8 mouse cellular contexts compared by ENCODE assay signal in the genomic region with DNA sequence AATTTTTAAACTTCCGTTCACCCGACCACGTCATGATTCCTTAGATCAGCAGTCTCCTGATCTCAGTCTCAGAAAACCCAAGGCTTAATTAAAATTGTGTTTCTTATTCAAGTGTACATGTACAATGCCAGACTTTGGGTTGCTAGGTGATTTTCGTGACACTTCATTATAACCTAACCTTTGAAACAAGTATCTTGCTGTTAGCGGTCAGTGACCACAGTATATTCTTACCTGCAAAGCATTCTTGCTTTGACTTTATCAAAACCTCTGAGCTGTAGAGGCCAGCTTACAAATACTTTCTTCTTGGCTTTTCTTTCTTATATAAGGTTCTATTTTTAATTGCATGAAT. TPM values are rescaled to one million over a fixed set of nuclear protein-coding genes. Genes with fewer than 3 reads are reported as not detected.
DNase-seq lines count a peak whose midpoint lies in the region; ATAC-seq and TF ChIP-seq lines count a peak whose summit lies in the region.

No protein-coding gene starts in this region.

- 24% methylated on average over 5 of the region's 5 CpGs for WGBS in lung, embryonic 15.5 days
- WGBS in forebrain, embryonic 10.5 days: 37% methylated on average over 5 of the region's 5 CpGs
- WGBS in intestine, postnatal 0 days: 31% methylated on average over 5 of the region's 5 CpGs
- 30% methylated on average over 5 of the region's 5 CpGs for WGBS in neural tube, embryonic 14.5 days

- peak overlapping the region; percentile 75 for H3K4me2 ChIP-seq in lung, embryonic 15.5 days
- H3K4me2 ChIP-seq in intestine, postnatal 0 days (replicated peaks; ENCODE audit: low read depth): peak overlapping the region; percentile 80
- H3K4me2 ChIP-seq in neural tube, embryonic 14.5 days (ENCODE audit: low read depth, low read length): peak overlapping the region; percentile 70

- 0 out of 2 replicates have a peak overlapping the region, but pooled peaks have one; percentile 10 for H3K9ac ChIP-seq in lung, embryonic 15.5 days
- H3K9ac ChIP-seq in intestine, postnatal 0 days (ENCODE audit: low read depth, low read length): no peak overlapping the region
- H3K9ac ChIP-seq in neural tube, embryonic 14.5 days (replicated peaks; ENCODE audit: low read depth, low read length): peak overlapping the region; percentile 97

- DNase-seq in lung, postnatal 14 days: no peak
- no peak for DNase-seq in forebrain, embryonic 10.5 days (ENCODE audit: extremely low spot score, low spot score)
- DNase-seq in testis, postnatal 10 days (ENCODE audit: low spot score): no peak
- no peak for DNase-seq in layer of hippocampus, adult 9-10 months (ENCODE audit: low spot score)
- DNase-seq in frontal cortex, postnatal 10 days (ENCODE audit: low spot score in 2 of 2): no peak

- no peaks in the 10 kb centered on the region for H3K9me3 ChIP-seq in lung, embryonic 15.5 days
- H3K9me3 ChIP-seq in forebrain, embryonic 10.5 days: no peaks in the 10 kb centered on the region
- H3K9me3 ChIP-seq in intestine, postnatal 0 days (ENCODE audit: control insufficient read depth): no peaks in the 10 kb centered on the region
- no peaks in the 10 kb centered on the region for H3K9me3 ChIP-seq in neural tube, embryonic 14.5 days (ENCODE audit: control insufficient read depth, low read length)

- no peaks in the 10 kb centered on the region; the same call in 1 of the 2 replicates for H3K36me3 ChIP-seq in lung, embryonic 15.5 days
- peaks cover 4% of the 10 kb centered on the region for H3K36me3 ChIP-seq in forebrain, embryonic 10.5 days (replicated peaks)
- H3K36me3 ChIP-seq in intestine, postnatal 0 days (ENCODE audit: control insufficient read depth, insufficient read depth): no peaks in the 10 kb centered on the region
- H3K36me3 ChIP-seq in neural tube, embryonic 14.5 days (ENCODE audit: control insufficient read depth, insufficient read depth, low read length): no peaks in the 10 kb centered on the region

- TF ChIP-seq CTCF in intestine, postnatal 0 days (IDR thresholded peaks at IDR 0.05; ENCODE audit: low read depth): no peak

- H3K4me1 ChIP-seq in lung, embryonic 15.5 days: peaks cover 14% of the 10 kb centered on the region
- peaks cover 21% of the 10 kb centered on the region for H3K4me1 ChIP-seq in forebrain, embryonic 10.5 days
- H3K4me1 ChIP-seq in intestine, postnatal 0 days (replicated peaks; ENCODE audit: control insufficient read depth, insufficient read depth, low read length): no peaks in the 10 kb centered on the region
- H3K4me1 ChIP-seq in neural tube, embryonic 14.5 days (ENCODE audit: control insufficient read depth, insufficient read depth, low read length): peaks cover 9% of the 10 kb centered on the region

- peak overlapping the region; percentile 49 for H3K27ac ChIP-seq in lung, embryonic 15.5 days
- H3K27ac ChIP-seq in forebrain, embryonic 10.5 days: peak overlapping the region; percentile 96
- no peak overlapping the region for H3K27ac ChIP-seq in intestine, postnatal 0 days (ENCODE audit: low read depth, low read length)
- H3K27ac ChIP-seq in neural tube, embryonic 14.5 days (ENCODE audit: low read depth, low read length): peak overlapping the region; percentile 93

- ATAC-seq in lung, embryonic 15.5 days (ENCODE audit: borderline replicate concordance, extremely low read depth, low FRiP score, low TSS enrichment): no peak; the same call in 1 of the 2 replicates
- ATAC-seq in intestine, postnatal 0 days: no peak
- ATAC-seq in neural tube, embryonic 14.5 days (ENCODE audit: low read depth): peak; percentile 6; the same call in 1 of the 2 replicates

- peak overlapping the region; percentile 83 for H3K4me3 ChIP-seq in lung, embryonic 15.5 days
- peak overlapping the region; percentile 91 for H3K4me3 ChIP-seq in forebrain, embryonic 10.5 days
- H3K4me3 ChIP-seq in intestine, postnatal 0 days (ENCODE audit: low read depth, low read length): peak overlapping the region; percentile 66
- H3K4me3 ChIP-seq in neural tube, embryonic 14.5 days (ENCODE audit: low read depth, low read length): peak overlapping the region; percentile 85

- H3K27me3 ChIP-seq in lung, embryonic 15.5 days: no peaks in the 10 kb centered on the region
- no peaks in the 10 kb centered on the region for H3K27me3 ChIP-seq in forebrain, embryonic 10.5 days (ENCODE audit: poor library complexity, severe bottlenecking)
- H3K27me3 ChIP-seq in intestine, postnatal 0 days (replicated peaks; ENCODE audit: control insufficient read depth, insufficient read depth, low read length): no peaks in the 10 kb centered on the region
- no peaks in the 10 kb centered on the region for H3K27me3 ChIP-seq in neural tube, embryonic 14.5 days (ENCODE audit: control insufficient read depth, insufficient read depth, low read length)

RNA-seq across cellular contexts. Expression of gene Scoc, which starts 15.2 kb away (rescaled TPM):
- polyA plus RNA-seq in lung, embryonic 15.5 days (2015; fragmentation: Nextera tagmentation; extraction: Ambion mirVana): 110 and 121 TPM in 2 replicates
- 108 and 109 TPM in 2 replicates for polyA plus RNA-seq in forebrain, embryonic 10.5 days (2016; fragmentation: Nextera tagmentation; extraction: Ambion mirVana)
- 90.6 and 97.8 TPM in 2 replicates for polyA plus RNA-seq in intestine, postnatal 0 days (2015; fragmentation: Nextera tagmentation; extraction: Ambion mirVana)
- 269 and 301 TPM in 2 replicates for polyA plus RNA-seq in neural tube, embryonic 14.5 days (2014; fragmentation: Nextera tagmentation; extraction: Ambion mirVana)

RNA-seq across cellular contexts. Expression of gene Clgn, which starts 53.4 kb away (rescaled TPM):
- 0.19 and 0.20 TPM in 2 replicates for polyA plus RNA-seq in lung, embryonic 15.5 days (2015; fragmentation: Nextera tagmentation; extraction: Ambion mirVana)
- polyA plus RNA-seq in forebrain, embryonic 10.5 days (2016; fragmentation: Nextera tagmentation; extraction: Ambion mirVana): 3.7 and 4.0 TPM in 2 replicates
- 0.13 and 0.18 TPM in 2 replicates for polyA plus RNA-seq in intestine, postnatal 0 days (2015; fragmentation: Nextera tagmentation; extraction: Ambion mirVana)
- 15.6 and 17.9 TPM in 2 replicates for polyA plus RNA-seq in neural tube, embryonic 14.5 days (2014; fragmentation: Nextera tagmentation; extraction: Ambion mirVana)
